Mouse (Mus musculus) CH12.LX (cell line): ENCODE results near the gene Krtap4-16. TPM values are rescaled to one million over a fixed set of nuclear protein-coding genes. Genes with fewer than 3 reads are reported as not detected.

Experiments used
- polyA plus RNA-seq: library from polyadenylated mRNA; unstranded; fragments of >175 nt; gene quantifications from 2 replicates; pipeline ENCODE4 v1.2.1, GENCODE M21; 2012; ENCODE audit warnings: low read depth; ENCODE audit not compliant: insufficient read length
- total RNA-seq, 2 experiments: library from RNA; depleted of rRNA; stranded (reverse); fragments of 300-350 nt in 1 of 2; fragments of >200 nt in 1 of 2; gene quantifications; 2 replicates each; pipeline ENCODE4 v1.2.3; 2012 to 2014

The Krtap4-16 gene
- total and polyA plus RNA-seq, 3 experiments: not detected

Other genes with a start within 250 kb of the Krtap4-16 start
Only the 20 nearest of the 38 such genes appear.
- not detected in 2 replicates for gene Gm14180, start 117.3 kb downstream of the Krtap4-16 start, total RNA-seq (2012; rRNA removed)
- not detected in 2 replicates for gene Gm14180, start 117.3 kb downstream of the Krtap4-16 start, total RNA-seq (2014; rRNA removed)
- not detected in 2 replicates for gene Gm14180, start 117.3 kb downstream of the Krtap4-16 start, polyA plus RNA-seq
- gene Gm11595, start 78.7 kb downstream of the Krtap4-16 start, total RNA-seq (2012; rRNA removed): not detected in 2 replicates
- gene Gm11595, start 78.7 kb downstream of the Krtap4-16 start, total RNA-seq (2014; rRNA removed): not detected in 2 replicates
- not detected in 2 replicates for gene Gm11595, start 78.7 kb downstream of the Krtap4-16 start, polyA plus RNA-seq
- not detected in 2 replicates for gene Krtap4-8, start 70.9 kb downstream of the Krtap4-16 start, total RNA-seq (2012; rRNA removed)
- gene Krtap4-8, start 70.9 kb downstream of the Krtap4-16 start, total RNA-seq (2014; rRNA removed): not detected in 2 replicates
- not detected in 2 replicates for gene Krtap4-8, start 70.9 kb downstream of the Krtap4-16 start, polyA plus RNA-seq
- not detected in 2 replicates for gene Krtap4-9, start 66.4 kb downstream of the Krtap4-16 start, total RNA-seq (2012; rRNA removed)
- not detected in 2 replicates for gene Krtap4-9, start 66.4 kb downstream of the Krtap4-16 start, total RNA-seq (2014; rRNA removed)
- not detected in 2 replicates for gene Krtap4-9, start 66.4 kb downstream of the Krtap4-16 start, polyA plus RNA-seq
- gene Gm11596, start 58.1 kb downstream of the Krtap4-16 start, total RNA-seq (2012; rRNA removed): not detected in 2 replicates
- gene Gm11596, start 58.1 kb downstream of the Krtap4-16 start, total RNA-seq (2014; rRNA removed): not detected in 2 replicates
- gene Gm11596, start 58.1 kb downstream of the Krtap4-16 start, polyA plus RNA-seq: not detected in 2 replicates
- not detected in 2 replicates for gene Gm11569, start 52.7 kb downstream of the Krtap4-16 start, total RNA-seq (2012; rRNA removed)
- gene Gm11569, start 52.7 kb downstream of the Krtap4-16 start, total RNA-seq (2014; rRNA removed): not detected in 2 replicates
- not detected in 2 replicates for gene Gm11569, start 52.7 kb downstream of the Krtap4-16 start, polyA plus RNA-seq
- gene Gm11554, start 47.2 kb downstream of the Krtap4-16 start, total RNA-seq (2012; rRNA removed): not detected in 2 replicates
- gene Gm11554, start 47.2 kb downstream of the Krtap4-16 start, total RNA-seq (2014; rRNA removed): not detected in 2 replicates
- gene Gm11554, start 47.2 kb downstream of the Krtap4-16 start, polyA plus RNA-seq: not detected in 2 replicates
- not detected in 2 replicates for gene Krtap4-13, start 41.7 kb downstream of the Krtap4-16 start, total RNA-seq (2012; rRNA removed)
- gene Krtap4-13, start 41.7 kb downstream of the Krtap4-16 start, total RNA-seq (2014; rRNA removed): not detected in 2 replicates
- gene Krtap4-13, start 41.7 kb downstream of the Krtap4-16 start, polyA plus RNA-seq: not detected in 2 replicates
- gene Gm11564, start 35.9 kb downstream of the Krtap4-16 start, total RNA-seq (2012; rRNA removed): not detected in 2 replicates
- gene Gm11564, start 35.9 kb downstream of the Krtap4-16 start, total RNA-seq (2014; rRNA removed): not detected in 2 replicates
- not detected in 2 replicates for gene Gm11564, start 35.9 kb downstream of the Krtap4-16 start, polyA plus RNA-seq
- not detected in 2 replicates for gene 2300003K06Rik, start 13.5 kb downstream of the Krtap4-16 start, total RNA-seq (2012; rRNA removed)
- gene 2300003K06Rik, start 13.5 kb downstream of the Krtap4-16 start, total RNA-seq (2014; rRNA removed): not detected in 2 replicates
- gene 2300003K06Rik, start 13.5 kb downstream of the Krtap4-16 start, polyA plus RNA-seq: not detected in 2 replicates
- not detected in 2 replicates for gene Gm11568, start 6.3 kb upstream of the Krtap4-16 start, total RNA-seq (2012; rRNA removed)
- gene Gm11568, start 6.3 kb upstream of the Krtap4-16 start, total RNA-seq (2014; rRNA removed): not detected in 2 replicates
- gene Gm11568, start 6.3 kb upstream of the Krtap4-16 start, polyA plus RNA-seq: not detected in 2 replicates
- gene Gm11559, start 12.9 kb upstream of the Krtap4-16 start, total RNA-seq (2012; rRNA removed): not detected in 2 replicates
- gene Gm11559, start 12.9 kb upstream of the Krtap4-16 start, total RNA-seq (2014; rRNA removed): not detected in 2 replicates
- not detected in 2 replicates for gene Gm11559, start 12.9 kb upstream of the Krtap4-16 start, polyA plus RNA-seq
- not detected in 2 replicates for gene Krtap9-1, start 21.8 kb upstream of the Krtap4-16 start, total RNA-seq (2012; rRNA removed)
- not detected in 2 replicates for gene Krtap9-1, start 21.8 kb upstream of the Krtap4-16 start, total RNA-seq (2014; rRNA removed)
- not detected in 2 replicates for gene Krtap9-1, start 21.8 kb upstream of the Krtap4-16 start, polyA plus RNA-seq
- not detected in 2 replicates for gene Gm11567, start 27.6 kb upstream of the Krtap4-16 start, total RNA-seq (2012; rRNA removed)
- not detected in 2 replicates for gene Gm11567, start 27.6 kb upstream of the Krtap4-16 start, total RNA-seq (2014; rRNA removed)
- not detected in 2 replicates for gene Gm11567, start 27.6 kb upstream of the Krtap4-16 start, polyA plus RNA-seq
- not detected in 2 replicates for gene Krtap31-1, start 56.3 kb upstream of the Krtap4-16 start, total RNA-seq (2012; rRNA removed)
- gene Krtap31-1, start 56.3 kb upstream of the Krtap4-16 start, total RNA-seq (2014; rRNA removed): not detected in 2 replicates
- not detected in 2 replicates for gene Krtap31-1, start 56.3 kb upstream of the Krtap4-16 start, polyA plus RNA-seq
- gene Gm11565, start 63.1 kb upstream of the Krtap4-16 start, total RNA-seq (2012; rRNA removed): not detected in 2 replicates
- not detected in 2 replicates for gene Gm11565, start 63.1 kb upstream of the Krtap4-16 start, total RNA-seq (2014; rRNA removed)
- not detected in 2 replicates for gene Gm11565, start 63.1 kb upstream of the Krtap4-16 start, polyA plus RNA-seq
- gene Krtap31-2, start 84.7 kb upstream of the Krtap4-16 start, total RNA-seq (2012; rRNA removed): not detected in 2 replicates
- not detected in 2 replicates for gene Krtap31-2, start 84.7 kb upstream of the Krtap4-16 start, total RNA-seq (2014; rRNA removed)
- gene Krtap31-2, start 84.7 kb upstream of the Krtap4-16 start, polyA plus RNA-seq: not detected in 2 replicates
- not detected in 2 replicates for gene Krtap9-5, start 96.9 kb upstream of the Krtap4-16 start, total RNA-seq (2012; rRNA removed)
- not detected in 2 replicates for gene Krtap9-5, start 96.9 kb upstream of the Krtap4-16 start, total RNA-seq (2014; rRNA removed)
- gene Krtap9-5, start 96.9 kb upstream of the Krtap4-16 start, polyA plus RNA-seq: not detected in 2 replicates
- not detected in 2 replicates for gene Krtap29-1, start 127.4 kb upstream of the Krtap4-16 start, total RNA-seq (2012; rRNA removed)
- not detected in 2 replicates for gene Krtap29-1, start 127.4 kb upstream of the Krtap4-16 start, total RNA-seq (2014; rRNA removed)
- not detected in 2 replicates for gene Krtap29-1, start 127.4 kb upstream of the Krtap4-16 start, polyA plus RNA-seq
- not detected in 2 replicates for gene Krtap16-1, start 135.0 kb upstream of the Krtap4-16 start, total RNA-seq (2012; rRNA removed)
- not detected in 2 replicates for gene Krtap16-1, start 135.0 kb upstream of the Krtap4-16 start, total RNA-seq (2014; rRNA removed)
- gene Krtap16-1, start 135.0 kb upstream of the Krtap4-16 start, polyA plus RNA-seq: not detected in 2 replicates